Mouse (Mus musculus) midbrain, embryonic 14.5 days (tissue): ENCODE measurements around the gene Btf3. TPM values are rescaled to one million over a fixed set of nuclear protein-coding genes. Genes with fewer than 3 reads are reported as not detected.
A peak's percentile ranks its signal among the peaks of the same experiment; 100 is the strongest.

Source experiments
- ATAC-seq: fragments of 200-750 bp; cut with Nextera tagmentation; 2 replicates; pipeline ENCODE4 v1.8.0; 2017; ENCODE audit warnings: moderate number of reproducible peaks, moderate library complexity; ENCODE audit not compliant: low FRiP score, low TSS enrichment
- DNase-seq: peaks from one replicate; pipeline ENCODE4 v3.0.0-alpha.2; 2015
- H3K27ac ChIP-seq: fragments of 300-500 bp; sonication (generic); replicated peaks from 2 replicates; pipeline ENCODE4 v1.5.1; 2014; ENCODE audit warnings: mild to moderate bottlenecking, low read depth, low read length, moderate library complexity
- H3K27me3 ChIP-seq: fragments of 300-500 bp; sonication (generic); 2 replicates; pipeline ENCODE4 v1.6.1; 2014; ENCODE audit warnings: low read length, control low read depth, mixed read lengths; ENCODE audit not compliant: control insufficient read depth, insufficient read depth
- H3K36me3 ChIP-seq: fragments of 300-500 bp; sonication (generic); 2 replicates; pipeline ENCODE4 v1.6.1; 2014; ENCODE audit warnings: low read length, control low read depth; ENCODE audit not compliant: control insufficient read depth, insufficient read depth
- H3K4me1 ChIP-seq: fragments of 300-500 bp; sonication (generic); 2 replicates; pipeline ENCODE4 v1.6.1; 2014; ENCODE audit warnings: mild to moderate bottlenecking, antibody characterized with exemption, low read length, control low read depth; ENCODE audit not compliant: control insufficient read depth, insufficient read depth
- H3K4me2 ChIP-seq: fragments of 300-500 bp; sonication (generic); 2 replicates; pipeline ENCODE4 v1.6.1; 2014; ENCODE audit warnings: mild to moderate bottlenecking, low read length, moderate library complexity
- H3K4me3 ChIP-seq: fragments of 300-500 bp; sonication (generic); replicated peaks from 2 replicates; pipeline ENCODE4 v1.5.1; 2014; ENCODE audit warnings: low read depth, low read length
- H3K9ac ChIP-seq: fragments of 300-500 bp; sonication (generic); replicated peaks from 2 replicates; pipeline ENCODE4 v1.6.1; 2014; ENCODE audit warnings: mild to moderate bottlenecking, low read length, moderate library complexity
- H3K9me3 ChIP-seq: fragments of 300-500 bp; sonication (generic); 2 replicates; pipeline ENCODE4 v1.6.1; 2016; ENCODE audit warnings: low read length, control low read depth, mixed read lengths; ENCODE audit not compliant: control insufficient read depth
- WGBS: fragments of 180-500 bp; shearing (Covaris S2); extraction: QIAGEN DNeasy Blood & Tissue Kit; methylation state at CpG from one replicate; pipeline ENCODE4 v1.1.7; 2014; 5-methylcytosine and 5-hydroxymethylcytosine counted together
- polyA plus RNA-seq: library from polyadenylated mRNA; unstranded; fragments of >200 nt; fragmentation: Nextera tagmentation; extraction: Ambion mirVana; gene quantifications from 2 replicates; pipeline ENCODE4 v1.2.1, GENCODE M21; 2014

Btf3 gene
- polyA plus RNA-seq, 1 experiment from 2014 or later, result 568 TPM

- WGBS, result 90% methylated on average over 7 of the region's 7 CpGs
- H3K9ac ChIP-seq, result no peak overlapping the region
- ATAC-seq (no peak), DNase-seq (no peak)
- H3K4me3 ChIP-seq, result no peak overlapping the region
- no peaks in the 10 kb centered on the region for H3K4me1 ChIP-seq
- no peak overlapping the region for H3K27ac ChIP-seq
- H3K4me2 ChIP-seq, result no peak overlapping the region
- no peaks in the 10 kb centered on the region for H3K9me3 ChIP-seq
- H3K27me3 ChIP-seq, result no peaks in the 10 kb centered on the region
- peaks cover 45% of the 10 kb centered on the region for H3K36me3 ChIP-seq
These were observed 40.6 kb downstream of the Btf3 start for GRCm38 (mm10) chr13:98276253-98276652.

- H3K27ac ChIP-seq, result no peak overlapping the region
- H3K4me2 ChIP-seq, result no peak overlapping the region
- no peaks in the 10 kb centered on the region for H3K27me3 ChIP-seq
- WGBS, result 86% methylated on average over 4 of the region's 4 CpGs
- H3K4me3 ChIP-seq, result no peak overlapping the region
- no peaks in the 10 kb centered on the region for H3K4me1 ChIP-seq
- no peak for ATAC-seq
- no peak for DNase-seq
- no peaks in the 10 kb centered on the region for H3K9me3 ChIP-seq
- H3K36me3 ChIP-seq, result peaks cover 51% of the 10 kb centered on the region
- no peak overlapping the region for H3K9ac ChIP-seq
These were observed 41.2 kb downstream of the Btf3 start for GRCm38 (mm10) chr13:98275646-98276045.

- Histone ChIP-seq H3K27me3 (no peaks in the 10 kb centered on the region), H3K4me3 (no peak overlapping the region), H3K9me3 (no peaks in the 10 kb centered on the region), H3K27ac (no peak overlapping the region), H3K4me2 (no peak overlapping the region), H3K36me3 (peaks cover 56% of the 10 kb centered on the region), H3K4me1 (no peaks in the 10 kb centered on the region), H3K9ac (no peak overlapping the region)
- DNase-seq (no peak), ATAC-seq (no peak)
- 94% methylated on average over 9 of the region's 9 CpGs for WGBS
These were observed 42.8 kb downstream of the Btf3 start for GRCm38 (mm10) chr13:98274023-98274422.

- Histone ChIP-seq H3K9ac (peak overlapping the region; percentile 92), H3K27ac (no peak overlapping the region; the same call in 1 of the 2 replicates), H3K4me1 (peaks cover 20% of the 10 kb centered on the region; the same call in 1 of the 2 replicates), H3K27me3 (no peaks in the 10 kb centered on the region), H3K4me3 (peak overlapping the region; percentile 84), H3K9me3 (no peaks in the 10 kb centered on the region), H3K4me2 (peak overlapping the region; percentile 75), H3K36me3 (peaks cover 36% of the 10 kb centered on the region)
- DNase-seq, result peak; percentile 32
- WGBS, result 26% methylated on average over 5 of the region's 5 CpGs
- no peak for ATAC-seq
These were observed 52.7 kb downstream of the Btf3 start for GRCm38 (mm10) chr13:98264111-98264510.

- ATAC-seq, result peak; percentile 55; the same call in 1 of the 2 replicates
- peak overlapping the region; percentile 96 for H3K27ac ChIP-seq
- no peaks in the 10 kb centered on the region for H3K27me3 ChIP-seq
- WGBS, result under 1% methylated on average over 16 of the region's 16 CpGs
- H3K4me2 ChIP-seq, result peak overlapping the region; percentile 75
- no peaks in the 10 kb centered on the region for H3K9me3 ChIP-seq
- peak overlapping the region; percentile 92 for H3K9ac ChIP-seq
- peaks cover 20% of the 10 kb centered on the region; the same call in 1 of the 2 replicates for H3K4me1 ChIP-seq
- DNase-seq, result no peak
- peaks cover 34% of the 10 kb centered on the region for H3K36me3 ChIP-seq
- peak overlapping the region; percentile 84 for H3K4me3 ChIP-seq
These were observed 53.3 kb downstream of the Btf3 start for GRCm38 (mm10) chr13:98263458-98263987.

- Histone ChIP-seq H3K9me3 (no peaks in the 10 kb centered on the region), H3K36me3 (peaks cover 34% of the 10 kb centered on the region), H3K9ac (peak within 1 kb of the TSS; percentile 92), H3K4me2 (peak within 1 kb of the TSS; percentile 75), H3K27ac (peak within 1 kb of the TSS; percentile 96), H3K27me3 (no peaks in the 10 kb centered on the region), H3K4me3 (peak within 1 kb of the TSS; percentile 84), H3K4me1 (peaks cover 20% of the 10 kb centered on the region; the same call in 1 of the 2 replicates)
- peak; percentile 100 for DNase-seq
- WGBS, result under 1% methylated on average over 71 of the region's 71 CpGs
- ATAC-seq, result peak; percentile 99
These were observed 54.0 kb downstream of the Btf3 start, which contains the start of the genes Utp15 and Ankra2 for GRCm38 (mm10) chr13:98262636-98263457. Gene Utp15, minus strand, starts transcription at chr13:98263041. Gene Ankra2, plus strand, starts transcription at chr13:98263074.

Other genes starting within 250 kb of the Btf3 start
- gene Arhgef28, start 110.6 kb downstream of the Btf3 start, polyA plus RNA-seq, result 21.1 and 22.0 TPM in 2 replicates
- gene Utp15, start 54.0 kb downstream of the Btf3 start, polyA plus RNA-seq, result 27.5 and 35.1 TPM in 2 replicates
- 97.6 and 110 TPM in 2 replicates for gene Ankra2, start 53.9 kb downstream of the Btf3 start, polyA plus RNA-seq
- not detected in 2 replicates for gene Gm21976, start 37.1 kb downstream of the Btf3 start, polyA plus RNA-seq
- 0.12 and 0.54 TPM in 2 replicates for gene Foxd1, start 37.2 kb upstream of the Btf3 start, polyA plus RNA-seq
- gene Gm10320, start 175.0 kb upstream of the Btf3 start, polyA plus RNA-seq, result 0.67 and 0.70 TPM in 2 replicates